In the genomic region with DNA sequence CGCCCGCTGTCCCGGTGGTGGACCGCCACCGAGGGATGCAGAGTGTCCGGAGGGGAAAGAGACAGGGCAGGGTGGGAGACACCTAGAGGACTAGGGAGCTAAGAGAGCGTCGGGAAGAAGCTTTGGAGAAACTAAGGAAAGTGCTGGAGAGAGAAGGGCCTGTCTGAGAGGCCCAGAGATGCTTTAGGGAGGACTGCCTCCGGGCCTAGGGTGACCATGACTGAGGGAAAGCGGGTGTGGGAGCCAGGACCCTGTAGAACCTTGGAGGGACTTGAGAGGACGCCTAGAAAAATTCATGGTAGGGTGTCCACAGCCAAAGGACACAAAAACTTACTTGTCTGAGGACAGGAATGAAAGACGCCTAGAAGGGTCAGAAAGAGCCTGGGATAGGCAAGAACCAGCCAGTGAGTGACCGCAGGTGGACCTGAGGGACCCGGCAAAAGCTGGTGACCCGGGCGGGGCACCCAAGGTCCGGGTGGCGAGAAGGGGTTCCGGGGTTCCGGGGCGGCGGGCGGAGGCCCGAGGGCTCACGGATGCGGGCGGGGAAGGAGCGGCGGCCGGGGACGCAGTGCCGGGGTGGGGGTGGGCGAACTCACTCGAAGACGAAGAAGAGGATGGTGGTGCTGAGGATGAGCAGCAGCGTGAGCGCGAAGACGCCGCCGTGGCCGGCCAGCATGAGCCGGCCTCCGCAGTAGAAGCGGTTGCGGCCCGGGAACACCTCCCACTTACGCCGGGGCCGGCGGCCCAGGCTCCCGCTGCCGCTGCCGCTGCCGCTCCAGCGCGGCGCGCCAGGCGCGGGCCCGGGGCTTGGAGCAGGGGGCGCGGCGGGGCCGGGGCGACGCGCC, we compare ENCODE assay signal across 8 mouse cellular contexts. TPM values are rescaled to one million over a fixed set of nuclear protein-coding genes. Genes with fewer than 3 reads are reported as not detected.
DNase-seq lines count a peak whose midpoint lies in the region; ATAC-seq and TF ChIP-seq lines count a peak whose summit lies in the region.

No protein-coding gene starts in this region.

- peak overlapping the region; percentile 79 for H3K4me3 ChIP-seq in forebrain, embryonic 12.5 days (replicated peaks)
- peak overlapping the region; percentile 68 for H3K4me3 ChIP-seq in intestine, postnatal 0 days (ENCODE audit: low read depth, low read length)
- H3K4me3 ChIP-seq in midbrain, embryonic 11.5 days (ENCODE audit: low read depth, low read length) = peak overlapping the region; percentile 94

- H3K27ac ChIP-seq in forebrain, embryonic 12.5 days = peak overlapping the region; percentile 66
- H3K27ac ChIP-seq in intestine, postnatal 0 days (ENCODE audit: low read depth, low read length) = peak overlapping the region; percentile 31; the same call in 1 of the 2 replicates
- H3K27ac ChIP-seq in midbrain, embryonic 11.5 days (ENCODE audit: low read depth, low read length) = no peak overlapping the region; the same call in 1 of the 2 replicates

- H3K9me3 ChIP-seq in forebrain, embryonic 12.5 days = no peaks in the 10 kb centered on the region
- H3K9me3 ChIP-seq in intestine, postnatal 0 days (ENCODE audit: control insufficient read depth) = no peaks in the 10 kb centered on the region
- H3K9me3 ChIP-seq in midbrain, embryonic 11.5 days (ENCODE audit: control insufficient read depth, low read length) = no peaks in the 10 kb centered on the region

- H3K36me3 ChIP-seq in forebrain, embryonic 12.5 days (replicated peaks) = no peaks in the 10 kb centered on the region
- H3K36me3 ChIP-seq in intestine, postnatal 0 days (ENCODE audit: control insufficient read depth, insufficient read depth) = no peaks in the 10 kb centered on the region
- H3K36me3 ChIP-seq in midbrain, embryonic 11.5 days (ENCODE audit: control insufficient read depth, insufficient read depth, low read length) = no peaks in the 10 kb centered on the region

- no peak for TF ChIP-seq CTCF in intestine, postnatal 0 days (IDR thresholded peaks at IDR 0.05; ENCODE audit: low read depth)

- peak overlapping the region; percentile 88 for H3K9ac ChIP-seq in forebrain, embryonic 12.5 days
- peak overlapping the region; percentile 82 for H3K9ac ChIP-seq in intestine, postnatal 0 days (ENCODE audit: low read depth, low read length)
- peak overlapping the region; percentile 94 for H3K9ac ChIP-seq in midbrain, embryonic 11.5 days (ENCODE audit: low read length)

- peak overlapping the region; percentile 93 for H3K4me2 ChIP-seq in forebrain, embryonic 12.5 days
- peak overlapping the region; percentile 93 for H3K4me2 ChIP-seq in intestine, postnatal 0 days (replicated peaks; ENCODE audit: low read depth)
- H3K4me2 ChIP-seq in midbrain, embryonic 11.5 days = peak overlapping the region; percentile 59

- no peak for DNase-seq in frontal cortex, postnatal 25 days (ENCODE audit: low spot score in 2 of 2)
- peak; percentile 36 for DNase-seq in urinary bladder, postnatal 14 days (ENCODE audit: low spot score)
- DNase-seq in urinary bladder, postnatal 4 days (ENCODE audit: low spot score in 2 of 2) = no peak
- peak; percentile 95 for DNase-seq in midbrain, embryonic 11.5 days (ENCODE audit: low spot score, missing footprints)
- DNase-seq in layer of hippocampus, adult 9-11 months = no peak

- ATAC-seq in frontal cortex, adult (ENCODE audit: low TSS enrichment) = peak; percentile 60
- ATAC-seq in forebrain, embryonic 12.5 days (ENCODE audit: low FRiP score) = peak; percentile 80
- peak; percentile 59 for ATAC-seq in intestine, postnatal 0 days
- peak; percentile 71 for ATAC-seq in midbrain, embryonic 11.5 days (ENCODE audit: low FRiP score)

- 1% methylated on average over 53 of the region's 69 CpGs for WGBS in forebrain, embryonic 12.5 days
- WGBS in intestine, postnatal 0 days = 3% methylated on average over 67 of the region's 69 CpGs
- 1% methylated on average over 62 of the region's 69 CpGs for WGBS in midbrain, embryonic 11.5 days

- H3K27me3 ChIP-seq in forebrain, embryonic 12.5 days = no peaks in the 10 kb centered on the region
- no peaks in the 10 kb centered on the region for H3K27me3 ChIP-seq in intestine, postnatal 0 days (replicated peaks; ENCODE audit: control insufficient read depth, insufficient read depth, low read length)
- no peaks in the 10 kb centered on the region for H3K27me3 ChIP-seq in midbrain, embryonic 11.5 days (ENCODE audit: control insufficient read depth, insufficient read depth, low read length)

- H3K4me1 ChIP-seq in forebrain, embryonic 12.5 days = peaks cover 28% of the 10 kb centered on the region
- H3K4me1 ChIP-seq in intestine, postnatal 0 days (replicated peaks; ENCODE audit: control insufficient read depth, insufficient read depth, low read length) = no peaks in the 10 kb centered on the region
- peaks cover 7% of the 10 kb centered on the region for H3K4me1 ChIP-seq in midbrain, embryonic 11.5 days (ENCODE audit: control insufficient read depth, insufficient read depth, low read length)

RNA-seq across cellular contexts. Expression of gene Zdhhc18, which starts 17.2 kb away (rescaled TPM):
- 2.8 and 4.6 TPM in 2 replicates for polyA plus RNA-seq in forebrain, embryonic 12.5 days (2016; fragmentation: Nextera tagmentation; extraction: Ambion mirVana)
- 1.8 and 2.3 TPM in 2 replicates for polyA plus RNA-seq in intestine, postnatal 0 days (2015; fragmentation: Nextera tagmentation; extraction: Ambion mirVana)
- polyA plus RNA-seq in midbrain, embryonic 11.5 days (2014; fragmentation: Nextera tagmentation; extraction: Ambion mirVana) = 1.8 and 3.5 TPM in 2 replicates

RNA-seq across cellular contexts. Expression of gene Sfn, which starts 30.7 kb away (rescaled TPM):
- polyA plus RNA-seq in forebrain, embryonic 12.5 days (2016; fragmentation: Nextera tagmentation; extraction: Ambion mirVana) = 3.9 and 6.8 TPM in 2 replicates
- polyA plus RNA-seq in intestine, postnatal 0 days (2015; fragmentation: Nextera tagmentation; extraction: Ambion mirVana) = 34.8 and 37.6 TPM in 2 replicates
- polyA plus RNA-seq in midbrain, embryonic 11.5 days (2014; fragmentation: Nextera tagmentation; extraction: Ambion mirVana) = 6.0 and 7.8 TPM in 2 replicates

RNA-seq across cellular contexts. Expression of gene Pigv, which starts 39.7 kb away (rescaled TPM):
- polyA plus RNA-seq in forebrain, embryonic 12.5 days (2016; fragmentation: Nextera tagmentation; extraction: Ambion mirVana) = 17.3 and 18.0 TPM in 2 replicates
- 10.7 and 12.5 TPM in 2 replicates for polyA plus RNA-seq in intestine, postnatal 0 days (2015; fragmentation: Nextera tagmentation; extraction: Ambion mirVana)
- polyA plus RNA-seq in midbrain, embryonic 11.5 days (2014; fragmentation: Nextera tagmentation; extraction: Ambion mirVana) = 9.6 and 12.4 TPM in 2 replicates

RNA-seq across cellular contexts. Expression of gene Gpn2, which starts 48.5 kb away (rescaled TPM):
- polyA plus RNA-seq in forebrain, embryonic 12.5 days (2016; fragmentation: Nextera tagmentation; extraction: Ambion mirVana) = 26.0 and 26.6 TPM in 2 replicates
- 16.1 and 18.4 TPM in 2 replicates for polyA plus RNA-seq in intestine, postnatal 0 days (2015; fragmentation: Nextera tagmentation; extraction: Ambion mirVana)
- polyA plus RNA-seq in midbrain, embryonic 11.5 days (2014; fragmentation: Nextera tagmentation; extraction: Ambion mirVana) = 24.2 and 28.6 TPM in 2 replicates

RNA-seq across cellular contexts. Expression of gene Gpatch3, which starts 58.2 kb away (rescaled TPM):
- polyA plus RNA-seq in forebrain, embryonic 12.5 days (2016; fragmentation: Nextera tagmentation; extraction: Ambion mirVana) = 8.7 and 9.8 TPM in 2 replicates
- 7.1 and 7.2 TPM in 2 replicates for polyA plus RNA-seq in intestine, postnatal 0 days (2015; fragmentation: Nextera tagmentation; extraction: Ambion mirVana)
- polyA plus RNA-seq in midbrain, embryonic 11.5 days (2014; fragmentation: Nextera tagmentation; extraction: Ambion mirVana) = 6.8 and 7.8 TPM in 2 replicates

Comparison
In these comparisons a context has a peak if more than half of its experiments do, and no peak if none do; other contexts are left out.
1. DNase-seq: peak in urinary bladder, postnatal 14 days (single experiment) and midbrain, embryonic 11.5 days (single experiment); none in frontal cortex, postnatal 25 days (0 of 2), urinary bladder, postnatal 4 days (0 of 2) and layer of hippocampus, adult 9-11 months (single experiment).
2. Peak in every context shown above with its lines, with median percentiles within 50 percentile points of each other: ATAC-seq, H3K4me2 ChIP-seq, H3K4me3 ChIP-seq and H3K9ac ChIP-seq.